Mouse (Mus musculus): ENCODE data around the gene Nipal3. TPM values are rescaled to one million over a fixed set of nuclear protein-coding genes. Genes with fewer than 3 reads are reported as not detected.

Nipal3 gene
- total and polyA plus RNA-seq, 3 experiments: 4.0 to 12.0 (median 6.4) TPM

DNA sequence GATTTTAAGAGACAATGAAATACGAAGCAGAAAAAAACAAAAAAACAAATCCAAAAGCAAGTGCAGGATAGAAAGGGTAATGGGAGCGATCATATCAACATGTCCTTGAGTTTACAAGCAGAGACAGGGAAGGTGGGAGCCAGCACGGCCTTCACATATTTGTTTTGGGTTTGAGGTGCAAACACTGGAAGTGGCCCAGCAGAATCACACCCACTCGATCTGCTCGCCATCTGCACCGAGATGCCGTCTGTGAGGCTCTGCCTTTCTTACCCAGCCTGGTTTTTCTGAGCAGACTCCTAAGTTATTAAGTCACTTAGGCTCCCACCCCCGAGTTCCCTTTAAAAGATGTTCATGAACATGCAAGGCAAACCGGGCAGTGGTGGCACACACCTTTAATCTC is 69.2 kb downstream of the Nipal3 start:
- dilution Hi-C loops (cut with MboI; ENCODE audit: extremely low pct_ligation_motif_present, extremely low pct_unique_long_range_greater_than_20kb, low sequenced_read_pairs): no loop called here
- Histone ChIP-seq H3K4me1 (ENCODE audit: control insufficient read depth in 1 of 2, insufficient read depth in 2 of 2) (peaks cover 0 to 6% of the 10 kb centered on the region in 2 experiments; a peak in 1 of 4 replicates), H3K4me3 (replicated peaks in 1 of 3; ENCODE audit: low read depth in 2 of 3, low read length in 2 of 3, poor library complexity in 1 of 3) (no peak overlapping the region), H3K4me2 (ENCODE audit: insufficient read depth, low read depth, poor library complexity, severe bottlenecking) (no peak overlapping the region), H3K36me3 (replicated peaks in 1 of 2; ENCODE audit: control insufficient read depth in 1 of 2, insufficient read depth in 1 of 2, low read length in 1 of 2) (peaks cover 0 to 6% of the 10 kb centered on the region in 2 experiments), H3K9ac (ENCODE audit: insufficient read depth, low read depth) (no peak overlapping the region), H3K27me3 (replicated peaks) (no peaks in the 10 kb centered on the region), H3K9me3 (replicated peaks; ENCODE audit: low read length) (no peaks in the 10 kb centered on the region), H3K79me2 (replicated peaks; ENCODE audit: control insufficient read depth, extremely low read depth, insufficient read depth, poor library complexity, severe bottlenecking) (no peaks in the 10 kb centered on the region), H3K27ac (ENCODE audit: insufficient read depth, low read depth) (no peak overlapping the region)
- in situ Hi-C loops (cut with MboI; ENCODE audit: low pct_ligation_motif_present, low pct_unique_long_range_greater_than_20kb, low sequenced_read_pairs): no loop called here
- DNase-seq (ENCODE audit: extremely low read depth): no peak
- TF ChIP-seq GABPA (IDR thresholded peaks at IDR 0.05; ENCODE audit: insufficient replicate concordance, low read depth, low read length) (no peak), CHD1 (IDR thresholded peaks at IDR 0.05; ENCODE audit: low read depth, low read length) (no peak), BHLHE40 (IDR thresholded peaks at IDR 0.05; ENCODE audit: low read depth, low read length) (no peak), UBTF (IDR thresholded peaks at IDR 0.05; ENCODE audit: low read depth, low read length) (no peak), MAX (IDR thresholded peaks at IDR 0.05; ENCODE audit: low read length) (no peak), MAFK (IDR thresholded peaks at IDR 0.05; ENCODE audit: insufficient replicate concordance, low read length) (no peak), USF2 (conservative IDR thresholded peaks at IDR 0.05; ENCODE audit: low read depth, low read length) (no peak), ELF1 (IDR thresholded peaks at IDR 0.05; ENCODE audit: low read depth, low read length) (no peak), NRF1 (IDR thresholded peaks at IDR 0.05; ENCODE audit: low read depth, low read length) (no peak), RCOR1 (conservative IDR thresholded peaks at IDR 0.05; ENCODE audit: low read depth, low read length) (no peak), KAT2A (IDR thresholded peaks at IDR 0.05; ENCODE audit: insufficient replicate concordance, low read length) (no peak), HCFC1 (IDR thresholded peaks at IDR 0.05; ENCODE audit: low read depth, low read length) (no peak), CTCF (conservative IDR thresholded peaks at IDR 0.05 in 1 of 2, IDR thresholded peaks at IDR 0.05 in 1 of 2; ENCODE audit: low read depth in 2 of 2, low read length in 2 of 2) (no peak), MXI1 (IDR thresholded peaks at IDR 0.05; ENCODE audit: low read depth, low read length) (no peak), TCF12 (IDR thresholded peaks at IDR 0.05; ENCODE audit: low read depth, low read length) (no peak), E2F4 (IDR thresholded peaks at IDR 0.05; ENCODE audit: insufficient replicate concordance, low read depth, low read length) (no peak), MYC (IDR thresholded peaks at IDR 0.05; ENCODE audit: low read depth, low read length) (no peak), PAX5 (IDR thresholded peaks at IDR 0.05; ENCODE audit: low read length) (no peak)

DNA sequence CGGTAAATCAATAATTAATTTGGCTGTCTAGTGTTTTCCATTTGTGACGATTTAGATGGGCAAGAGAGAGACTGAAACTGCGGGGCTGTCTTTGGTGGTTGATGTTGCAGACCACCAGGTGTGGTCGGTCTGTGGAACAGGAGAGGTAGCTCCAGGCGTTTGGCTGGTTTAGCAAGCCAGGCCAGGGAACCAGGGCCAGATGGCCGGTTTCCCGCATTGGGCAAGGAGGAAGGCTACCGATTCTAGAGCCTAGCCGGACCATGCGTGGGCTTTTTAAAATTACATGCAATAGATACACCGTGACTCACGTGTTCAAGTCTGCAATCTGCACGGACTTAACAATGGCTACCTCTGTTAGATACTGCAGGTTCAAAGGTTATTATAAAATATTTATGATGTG is 73.9 kb downstream of the Nipal3 start:
- no peak for DNase-seq (ENCODE audit: extremely low read depth)
- H3K4me2 ChIP-seq (ENCODE audit: insufficient read depth, low read depth, poor library complexity, severe bottlenecking): no peak overlapping the region
- H3K79me2 ChIP-seq (replicated peaks; ENCODE audit: control insufficient read depth, extremely low read depth, insufficient read depth, poor library complexity, severe bottlenecking): no peaks in the 10 kb centered on the region
- no peak overlapping the region for H3K27ac ChIP-seq (ENCODE audit: insufficient read depth, low read depth)
- H3K27me3 ChIP-seq (replicated peaks): no peaks in the 10 kb centered on the region
- peaks cover 5 to 21% of the 10 kb centered on the region in 2 experiments for H3K36me3 ChIP-seq (replicated peaks in 1 of 2; ENCODE audit: control insufficient read depth in 1 of 2, insufficient read depth in 1 of 2, low read length in 1 of 2)
- no peak overlapping the region for H3K9ac ChIP-seq (ENCODE audit: insufficient read depth, low read depth)
- dilution Hi-C loops (cut with MboI; ENCODE audit: extremely low pct_ligation_motif_present, extremely low pct_unique_long_range_greater_than_20kb, low sequenced_read_pairs) (no loop called here), in situ Hi-C loops (cut with MboI; ENCODE audit: low pct_ligation_motif_present, low pct_unique_long_range_greater_than_20kb, low sequenced_read_pairs) (no loop called here)
- H3K9me3 ChIP-seq (replicated peaks; ENCODE audit: low read length): no peaks in the 10 kb centered on the region
- no peak overlapping the region for H3K4me3 ChIP-seq (replicated peaks in 1 of 3; ENCODE audit: low read depth in 2 of 3, low read length in 2 of 3, poor library complexity in 1 of 3)
- peaks cover 0 to 17% of the 10 kb centered on the region in 2 experiments; a peak in 2 of 4 replicates for H3K4me1 ChIP-seq (ENCODE audit: control insufficient read depth in 1 of 2, insufficient read depth in 2 of 2)
- no peak for TF ChIP-seq ZKSCAN1 (IDR thresholded peaks at IDR 0.05; ENCODE audit: borderline replicate concordance, low read depth, low read length)
- no peak for TF ChIP-seq IRF4 (IDR thresholded peaks at IDR 0.05; ENCODE audit: low read depth, low read length)
- TF ChIP-seq MAX (IDR thresholded peaks at IDR 0.05; ENCODE audit: low read length): no peak
- no peak for TF ChIP-seq KAT2A (IDR thresholded peaks at IDR 0.05; ENCODE audit: insufficient replicate concordance, low read length)
- no peak for TF ChIP-seq RCOR1 (conservative IDR thresholded peaks at IDR 0.05; ENCODE audit: low read depth, low read length)
- no peak for TF ChIP-seq ZC3H11A (IDR thresholded peaks at IDR 0.05; ENCODE audit: low read depth, low read length)
- TF ChIP-seq CHD1 (IDR thresholded peaks at IDR 0.05; ENCODE audit: low read depth, low read length): no peak
- TF ChIP-seq CTCF (conservative IDR thresholded peaks at IDR 0.05 in 1 of 2, IDR thresholded peaks at IDR 0.05 in 1 of 2; ENCODE audit: low read depth in 2 of 2, low read length in 2 of 2): no peak
- no peak for TF ChIP-seq SIN3A (IDR thresholded peaks at IDR 0.05; ENCODE audit: low read length)
- no peak for TF ChIP-seq EP300 (IDR thresholded peaks at IDR 0.05; ENCODE audit: low read length)
- no peak for TF ChIP-seq MXI1 (IDR thresholded peaks at IDR 0.05; ENCODE audit: low read depth, low read length)
- no peak for TF ChIP-seq ETS1 (conservative IDR thresholded peaks at IDR 0.05; ENCODE audit: low read depth, low read length)

All from CH12.LX (cell line).